Mouse (Mus musculus): ENCODE data around the gene A630001G21Rik.

Gene A630001G21Rik

DNA sequence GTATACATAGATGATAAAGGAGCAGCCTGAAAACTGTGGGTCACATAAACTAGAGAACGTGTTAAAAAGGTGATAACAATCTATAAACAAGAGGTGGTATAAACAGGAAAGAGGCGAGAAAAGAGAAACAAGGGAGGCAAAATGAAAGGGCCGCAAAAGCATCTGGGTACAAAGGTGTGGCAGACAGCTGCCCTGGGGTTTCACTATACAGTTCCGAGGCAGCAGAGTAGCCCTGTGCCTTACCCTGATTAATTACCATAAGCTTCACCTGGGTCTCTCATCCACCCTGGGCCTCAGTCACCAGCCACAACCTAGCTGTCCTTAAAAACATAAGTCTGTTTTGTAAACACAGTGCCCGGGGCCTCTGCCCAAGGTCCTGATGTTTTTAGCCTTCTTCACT is 91.8 kb downstream of the A630001G21Rik start:
- DNase-seq (ENCODE audit: extremely low read depth, insufficient read length, low spot score), result no peak

GRCm38 (mm10) chr1:85680226-85680625 is 98.2 kb downstream of the A630001G21Rik start:
- DNase-seq (ENCODE audit: extremely low read depth, insufficient read length, low spot score), result no peak
